Mouse (Mus musculus) small intestine, adult 2 months (tissue): Measurements from ENCODE around the gene Senp2.

Experiments
- CTCF ChIP-seq: fragments of 200-500 bp; IDR thresholded peaks from 2 replicates; pipeline ENCODE4 v1.5.1; 2012; ENCODE audit warnings: low read depth, mild to moderate bottlenecking, control low read depth, inconsistent platforms, low read length, moderate library complexity, mixed read lengths; ENCODE audit not compliant: insufficient replicate concordance, insufficient read length; ENCODE audit errors: extremely low read depth
- POLR2A ChIP-seq: fragments of 200-500 bp; IDR thresholded peaks from 2 replicates; pipeline ENCODE4 v1.6.1; 2012; ENCODE audit warnings: low read depth, mild to moderate bottlenecking, control low read depth, inconsistent platforms, low read length, moderate library complexity

GRCm38 (mm10) chr16:21983146-21983545 lies 26.1 kb upstream of the Senp2 start:
- TF ChIP-seq POLR2A (no peak), CTCF (no peak)
